Mouse (Mus musculus) forebrain, embryonic 11.5 days (tissue): ENCODE measurements around the gene Ost4. TPM values are rescaled to one million over a fixed set of nuclear protein-coding genes. Genes with fewer than 3 reads are reported as not detected.

Source experiments
- ATAC-seq: fragments of 200-750 bp; cut with Nextera tagmentation; replicated peaks from 2 replicates; pipeline ENCODE4 v1.8.0; 2017; ENCODE audit warnings: moderate TSS enrichment; ENCODE audit not compliant: low FRiP score
- DNase-seq: peaks from one replicate; pipeline ENCODE4 v3.0.0-alpha.2; 2017; ENCODE audit warnings: low spot score
- H3K27ac ChIP-seq: fragments of 300-500 bp; sonication (generic); 2 replicates; pipeline ENCODE4 v1.5.1; 2014; ENCODE audit warnings: low read depth, low read length
- H3K27me3 ChIP-seq: fragments of 300-500 bp; sonication (generic); 2 replicates; pipeline ENCODE4 v1.6.1; 2014; ENCODE audit warnings: mild to moderate bottlenecking, low read length, mixed read lengths; ENCODE audit not compliant: control insufficient read depth, insufficient read depth
- H3K36me3 ChIP-seq: fragments of 300-500 bp; sonication (generic); 2 replicates; pipeline ENCODE4 v1.6.1; 2014; ENCODE audit warnings: mild to moderate bottlenecking, low read length, moderate library complexity, mixed read lengths; ENCODE audit not compliant: control insufficient read depth, insufficient read depth
- H3K4me1 ChIP-seq: fragments of 300-500 bp; sonication (generic); replicated peaks from 2 replicates; pipeline ENCODE4 v1.6.1; 2014; ENCODE audit warnings: low read length, mixed read lengths; ENCODE audit not compliant: control insufficient read depth, insufficient read depth
- H3K4me2 ChIP-seq: fragments of 300-500 bp; sonication (generic); 2 replicates; pipeline ENCODE4 v1.6.1; 2014; ENCODE audit warnings: low read depth, mild to moderate bottlenecking, low read length, moderate library complexity, mixed read lengths; ENCODE audit not compliant: severe bottlenecking
- H3K4me3 ChIP-seq: fragments of 300-500 bp; sonication (generic); 2 replicates; pipeline ENCODE4 v1.5.1; 2014; ENCODE audit warnings: low read depth, low read length
- H3K9ac ChIP-seq: fragments of 300-500 bp; sonication (generic); 2 replicates; pipeline ENCODE4 v1.6.1; 2014; ENCODE audit warnings: low read length
- H3K9me3 ChIP-seq: fragments of 300-500 bp; sonication (generic); 2 replicates; pipeline ENCODE4 v1.6.1; 2016; ENCODE audit warnings: low read length, mixed read lengths; ENCODE audit not compliant: control insufficient read depth
- WGBS: fragments of 180-500 bp; shearing (Covaris S2); extraction: QIAGEN DNeasy Blood & Tissue Kit; methylation state at CpG from one replicate; pipeline ENCODE4 v1.1.7; 2014; 5-methylcytosine and 5-hydroxymethylcytosine counted together
- polyA plus RNA-seq: library from polyadenylated mRNA; unstranded; fragments of >200 nt; fragmentation: Nextera tagmentation; extraction: Ambion mirVana; gene quantifications from 2 replicates; pipeline ENCODE4 v1.2.1, GENCODE M21; 2014

The Ost4 gene
- polyA plus RNA-seq: 339 and 356 TPM in 2 replicates

DNA sequence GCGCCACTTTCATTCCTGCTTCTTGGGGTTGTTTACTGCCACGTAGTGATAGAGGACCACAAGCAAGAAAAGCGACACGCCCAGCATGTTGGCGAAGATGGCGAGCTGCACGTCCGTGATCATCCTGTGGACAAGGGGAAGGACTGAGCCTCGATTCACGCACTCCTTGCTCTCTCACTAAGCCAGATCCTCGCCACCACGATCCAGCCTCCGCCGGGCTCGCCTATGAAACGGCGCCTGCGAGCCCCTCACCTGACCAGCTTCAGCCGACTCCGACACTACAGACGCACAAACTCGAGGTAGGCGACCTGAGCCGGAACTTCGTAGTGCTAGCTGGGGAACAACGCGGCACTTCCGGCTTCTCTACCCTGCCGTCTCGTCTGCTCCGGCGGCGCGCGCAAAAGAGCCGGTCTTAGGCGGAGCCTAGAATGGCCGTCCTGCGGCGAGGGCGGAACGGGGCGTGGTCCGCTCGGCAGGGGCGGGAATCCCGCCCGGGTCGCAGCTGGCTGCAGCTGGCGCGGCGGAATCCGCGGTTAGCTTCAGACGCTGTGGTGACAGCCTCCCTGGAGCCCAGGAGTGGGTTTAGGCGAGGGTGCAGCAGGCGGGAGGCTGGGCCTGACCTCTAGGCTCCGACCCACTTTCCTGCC, at the start of gene Ost4:
TSS of gene Ost4 (minus strand) at position 376 of the 647 bp plus-strand sequence.
- peak within 1 kb of the TSS; percentile 64 for H3K9ac ChIP-seq
- H3K4me2 ChIP-seq: peak within 1 kb of the TSS; percentile 89
- 0 out of 2 replicates have a peak, but pooled peaks cover 2% of the 10 kb centered on the region for H3K27me3 ChIP-seq
- no peaks in the 10 kb centered on the region for H3K9me3 ChIP-seq
- H3K36me3 ChIP-seq: peaks cover 4% of the 10 kb centered on the region
- peak within 1 kb of the TSS; percentile 70 for H3K4me3 ChIP-seq
- ATAC-seq (peak; percentile 97), DNase-seq (peak; percentile 96)
- H3K4me1 ChIP-seq: peaks cover 5% of the 10 kb centered on the region; the same call in 1 of the 2 replicates
- WGBS: under 1% methylated on average over 58 of the region's 58 CpGs
- peak within 1 kb of the TSS; percentile 55 for H3K27ac ChIP-seq

DNA sequence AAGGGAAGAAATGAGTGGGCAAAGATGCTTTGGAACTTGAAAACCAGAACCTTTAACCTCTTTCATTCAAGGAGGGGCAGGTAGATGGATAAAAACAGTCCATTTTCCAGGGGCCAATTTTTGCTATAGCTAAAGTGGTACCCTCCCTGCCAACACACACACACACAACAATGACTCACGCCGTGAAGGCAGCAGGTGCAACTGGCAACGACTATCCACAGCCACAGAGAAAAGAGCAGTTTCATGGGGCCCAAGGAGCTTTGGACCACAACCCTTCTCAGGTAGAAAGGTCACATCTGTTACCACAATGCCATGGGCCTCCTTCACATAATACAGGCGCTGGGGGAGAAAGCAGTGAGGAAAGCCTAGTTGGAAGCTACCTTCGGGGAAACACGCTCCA, 48.2 kb upstream of the Ost4 start:
- 91% methylated on average over 6 of the region's 6 CpGs for WGBS
- no peak overlapping the region for H3K9ac ChIP-seq
- H3K36me3 ChIP-seq: peaks cover 19% of the 10 kb centered on the region
- no peak overlapping the region for H3K27ac ChIP-seq
- DNase-seq: no peak
- no peaks in the 10 kb centered on the region for H3K27me3 ChIP-seq
- H3K4me3 ChIP-seq: no peak overlapping the region
- ATAC-seq: no peak
- no peak overlapping the region for H3K4me2 ChIP-seq
- no peaks in the 10 kb centered on the region for H3K9me3 ChIP-seq
- H3K4me1 ChIP-seq: peaks cover 4% of the 10 kb centered on the region; the same call in 1 of the 2 replicates

DNA sequence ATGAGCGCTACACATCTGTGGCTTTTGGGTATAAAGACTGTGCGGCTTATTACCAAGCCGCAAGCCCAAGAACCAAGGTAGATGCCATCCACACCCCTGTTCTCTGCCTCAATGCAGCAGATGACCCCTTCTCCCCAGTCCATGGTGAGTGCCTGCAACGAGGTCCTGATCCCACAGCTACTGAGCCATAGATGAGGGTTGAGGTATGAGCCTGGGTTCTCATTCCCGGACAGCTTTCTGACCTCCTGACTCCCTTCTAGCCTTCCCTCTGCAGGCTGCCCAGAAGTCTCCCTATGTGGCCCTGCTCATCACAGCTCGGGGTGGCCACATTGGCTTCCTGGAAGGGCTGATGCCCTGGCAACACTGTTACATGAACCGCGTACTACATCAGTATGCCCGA, 47.0 kb upstream of the Ost4 start:
- H3K4me3 ChIP-seq: no peak overlapping the region
- DNase-seq: no peak
- WGBS: 93% methylated on average over 9 of the region's 9 CpGs
- no peak overlapping the region for H3K27ac ChIP-seq
- no peak overlapping the region for H3K4me2 ChIP-seq
- H3K9ac ChIP-seq: no peak overlapping the region
- H3K27me3 ChIP-seq: no peaks in the 10 kb centered on the region
- peaks cover 19% of the 10 kb centered on the region for H3K36me3 ChIP-seq
- H3K4me1 ChIP-seq: peaks cover 10% of the 10 kb centered on the region; the same call in 1 of the 2 replicates
- ATAC-seq: no peak
- H3K9me3 ChIP-seq: no peaks in the 10 kb centered on the region

DNA sequence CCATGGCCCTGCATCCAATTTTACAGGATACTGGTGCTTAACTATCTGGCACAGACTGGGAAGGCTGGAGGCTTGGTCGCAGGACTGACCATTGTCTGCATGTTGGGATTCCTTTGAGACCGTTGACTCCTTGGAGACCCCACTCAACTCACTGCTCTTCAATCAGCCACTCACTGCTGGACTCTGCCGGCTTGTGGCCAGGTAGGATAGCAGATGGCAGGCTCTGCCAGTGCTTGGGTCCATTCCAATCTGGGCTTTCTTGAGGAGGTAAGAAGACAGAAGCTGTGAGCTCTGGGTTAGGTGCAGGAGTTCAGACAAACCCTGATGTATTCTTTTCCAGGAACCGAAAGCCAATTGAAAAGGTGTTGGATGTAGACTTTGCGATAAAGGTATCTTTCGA, 46.5 kb upstream of the Ost4 start:
- Histone ChIP-seq H3K27ac (no peak overlapping the region), H3K4me3 (no peak overlapping the region), H3K27me3 (no peaks in the 10 kb centered on the region), H3K36me3 (peaks cover 19% of the 10 kb centered on the region), H3K9me3 (no peaks in the 10 kb centered on the region), H3K9ac (no peak overlapping the region), H3K4me2 (no peak overlapping the region), H3K4me1 (peaks cover 8% of the 10 kb centered on the region; the same call in 1 of the 2 replicates)
- WGBS: 93% methylated on average over 6 of the region's 6 CpGs
- no peak for DNase-seq
- no peak for ATAC-seq

DNA sequence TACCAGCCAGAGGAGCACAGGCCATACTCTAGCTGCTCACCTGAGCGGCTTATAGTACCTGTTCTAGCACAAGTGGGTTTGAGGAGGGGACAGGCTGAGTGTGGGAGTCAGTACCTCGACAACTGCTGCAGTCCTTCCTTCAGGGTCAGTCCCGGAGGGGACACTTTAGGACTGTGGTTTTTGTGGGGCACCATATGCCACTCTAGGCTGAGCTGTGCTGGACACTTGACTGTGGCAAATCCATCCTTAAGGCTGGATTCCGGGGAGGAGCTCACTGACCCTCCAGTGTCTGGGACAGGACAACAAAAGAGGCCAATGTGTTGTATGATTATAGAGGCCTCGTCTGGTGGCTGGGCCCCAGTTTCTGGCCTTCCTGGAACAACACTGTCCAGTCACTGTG, 45.0 kb upstream of the Ost4 start:
- no peak overlapping the region for H3K9ac ChIP-seq
- no peak overlapping the region for H3K4me3 ChIP-seq
- WGBS: 87% methylated on average over 5 of the region's 5 CpGs
- DNase-seq: no peak
- no peaks in the 10 kb centered on the region for H3K9me3 ChIP-seq
- no peak overlapping the region for H3K4me2 ChIP-seq
- no peaks in the 10 kb centered on the region for H3K27me3 ChIP-seq
- peaks cover 19% of the 10 kb centered on the region for H3K36me3 ChIP-seq
- H3K27ac ChIP-seq: no peak overlapping the region
- peaks cover 5% of the 10 kb centered on the region; the same call in 1 of the 2 replicates for H3K4me1 ChIP-seq
- no peak for ATAC-seq

DNA sequence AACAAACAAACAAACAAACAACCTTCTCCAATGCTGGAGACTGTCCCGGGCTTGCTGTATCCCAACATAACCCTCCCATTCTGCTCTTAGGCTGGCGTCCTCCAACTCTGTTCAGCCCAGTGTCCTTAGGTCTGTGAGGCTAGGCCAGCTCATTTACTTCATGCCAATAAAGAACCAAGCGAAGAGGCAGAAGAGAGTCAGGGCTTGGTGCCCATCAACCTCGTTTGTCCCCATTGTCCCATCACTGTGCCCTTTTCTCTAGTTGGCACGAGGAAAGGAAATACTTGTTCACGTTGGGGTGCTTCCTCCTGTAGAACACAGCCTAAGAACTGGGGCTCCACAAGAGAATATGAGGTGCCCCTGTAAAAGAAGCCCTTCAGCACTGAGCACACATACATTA, 44.1 kb upstream of the Ost4 start:
- H3K4me3 ChIP-seq: no peak overlapping the region
- no peaks in the 10 kb centered on the region for H3K9me3 ChIP-seq
- no peak overlapping the region for H3K9ac ChIP-seq
- no peak for DNase-seq
- no peak overlapping the region for H3K4me2 ChIP-seq
- no peaks in the 10 kb centered on the region for H3K27me3 ChIP-seq
- peaks cover 5% of the 10 kb centered on the region; the same call in 1 of the 2 replicates for H3K4me1 ChIP-seq
- no peak for ATAC-seq
- 93% methylated on average over 6 of the region's 6 CpGs for WGBS
- H3K36me3 ChIP-seq: peaks cover 19% of the 10 kb centered on the region
- H3K27ac ChIP-seq: no peak overlapping the region

DNA sequence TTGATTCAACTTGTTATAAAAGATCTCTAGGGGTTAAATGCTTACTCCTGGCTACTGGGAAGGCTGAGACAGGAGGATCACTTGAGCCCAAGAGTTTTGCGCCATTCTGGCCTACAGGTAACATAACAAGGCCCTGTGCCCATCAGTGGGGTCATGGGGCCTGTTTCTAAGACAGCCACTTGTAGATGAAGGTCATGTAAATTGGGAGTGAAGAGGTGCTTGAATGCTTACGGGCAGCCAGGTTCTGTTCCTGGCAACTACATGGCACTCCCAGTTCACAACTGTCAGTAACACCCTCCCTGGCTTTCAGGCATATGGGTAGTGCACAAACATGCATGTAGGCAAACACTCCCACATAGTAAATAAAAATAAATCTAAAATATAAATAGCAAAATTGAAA, 43.3 kb upstream of the Ost4 start:
- peaks cover 5% of the 10 kb centered on the region; the same call in 1 of the 2 replicates for H3K4me1 ChIP-seq
- no peaks in the 10 kb centered on the region for H3K27me3 ChIP-seq
- no peak for DNase-seq
- no peak overlapping the region for H3K4me3 ChIP-seq
- 91% methylated on average over 2 of the region's 2 CpGs for WGBS
- no peak for ATAC-seq
- no peak overlapping the region for H3K4me2 ChIP-seq
- H3K9ac ChIP-seq: no peak overlapping the region
- no peak overlapping the region for H3K27ac ChIP-seq
- H3K36me3 ChIP-seq: peaks cover 17% of the 10 kb centered on the region
- H3K9me3 ChIP-seq: no peaks in the 10 kb centered on the region

DNA sequence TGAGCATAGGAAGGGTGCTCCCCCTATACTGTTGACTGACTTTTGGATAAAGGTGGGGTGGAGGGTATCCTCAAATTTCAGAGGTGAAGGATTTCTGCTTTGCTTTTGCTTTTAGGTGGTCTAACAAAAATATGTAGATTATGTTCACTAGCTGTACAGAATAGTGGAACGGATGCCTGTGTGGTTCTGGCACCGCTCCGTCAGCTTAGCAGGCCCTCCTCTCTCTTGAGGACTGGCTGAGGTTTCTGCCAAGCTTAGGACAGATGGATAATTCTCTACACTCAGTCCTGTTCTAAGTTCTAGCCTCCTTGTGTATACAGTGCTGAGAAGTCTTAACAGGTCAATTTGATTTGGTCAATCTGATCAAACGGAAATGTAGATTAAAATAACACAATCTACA, 42.9 kb upstream of the Ost4 start:
- H3K4me2 ChIP-seq: peak overlapping the region; percentile 90
- H3K4me3 ChIP-seq: peak overlapping the region; percentile 48
- no peak overlapping the region for H3K27ac ChIP-seq
- WGBS: 72% methylated on average over 4 of the region's 4 CpGs
- no peak for DNase-seq
- H3K4me1 ChIP-seq: peaks cover 8% of the 10 kb centered on the region; the same call in 1 of the 2 replicates
- no peak for ATAC-seq
- H3K36me3 ChIP-seq: peaks cover 15% of the 10 kb centered on the region
- H3K27me3 ChIP-seq: no peaks in the 10 kb centered on the region
- H3K9me3 ChIP-seq: no peaks in the 10 kb centered on the region
- peak overlapping the region; percentile 64 for H3K9ac ChIP-seq
